Mouse (Mus musculus) heart, postnatal 10 days (tissue): ENCODE data around the gene Endou. TPM values are rescaled to one million over a fixed set of nuclear protein-coding genes. Genes with fewer than 3 reads are reported as not detected.
A peak's percentile ranks its signal among the peaks of the same experiment; 100 is the strongest.
"Not testable (repeated sequence)": the region's sequence is repeated elsewhere in the genome, so short reads cannot be mapped to it uniquely, and the experiment has no call there.

Experiments used
- DNase-seq, 2 experiments: peaks; one replicate each; pipeline ENCODE4 v3.0.0; 2021
- intact Hi-C: fragments of 180-260 bp; cut with DNase I; formaldehyde crosslinking; loops from one replicate; pipeline ENCODE4 v1.15.1; 2025
- total RNA-seq, 2 experiments: library from RNA; stranded (reverse); gene quantifications; 2 replicates each; pipeline ENCODE4 v1.2.3; 2021

The Endou gene
- total RNA-seq, 2 experiments from 2014 or later = 3.8 to 4.0 TPM

DNA sequence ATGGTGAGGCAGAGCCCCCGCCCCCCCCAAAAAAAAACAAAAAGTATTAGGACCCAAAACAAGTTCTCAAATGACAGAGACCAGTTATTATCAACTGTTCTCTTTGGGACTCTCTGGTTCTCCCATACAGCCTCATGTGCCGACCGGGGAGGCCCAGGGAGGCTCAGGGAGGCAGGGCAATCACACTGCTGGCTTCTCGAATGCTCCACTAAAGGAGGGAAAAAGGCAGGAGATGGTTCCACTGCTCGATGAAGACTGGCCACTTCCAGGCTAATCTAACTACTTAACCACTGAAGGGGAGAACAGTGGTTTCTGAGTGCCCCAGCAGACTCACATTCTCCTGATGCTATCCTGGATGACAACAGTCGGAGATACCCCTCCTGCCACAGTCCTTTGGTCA, 18.6 kb downstream of the Endou start:
- intact Hi-C loops = no loop called here

GRCm38 (mm10) chr15:97710906-97711305, 20.2 kb downstream of the Endou start:
- intact Hi-C loops = no loop called here
- DNase-seq = no peak

More for the DNA sequence above, 18.6 kb downstream of the Endou start:
- DNase-seq = no peak

DNA sequence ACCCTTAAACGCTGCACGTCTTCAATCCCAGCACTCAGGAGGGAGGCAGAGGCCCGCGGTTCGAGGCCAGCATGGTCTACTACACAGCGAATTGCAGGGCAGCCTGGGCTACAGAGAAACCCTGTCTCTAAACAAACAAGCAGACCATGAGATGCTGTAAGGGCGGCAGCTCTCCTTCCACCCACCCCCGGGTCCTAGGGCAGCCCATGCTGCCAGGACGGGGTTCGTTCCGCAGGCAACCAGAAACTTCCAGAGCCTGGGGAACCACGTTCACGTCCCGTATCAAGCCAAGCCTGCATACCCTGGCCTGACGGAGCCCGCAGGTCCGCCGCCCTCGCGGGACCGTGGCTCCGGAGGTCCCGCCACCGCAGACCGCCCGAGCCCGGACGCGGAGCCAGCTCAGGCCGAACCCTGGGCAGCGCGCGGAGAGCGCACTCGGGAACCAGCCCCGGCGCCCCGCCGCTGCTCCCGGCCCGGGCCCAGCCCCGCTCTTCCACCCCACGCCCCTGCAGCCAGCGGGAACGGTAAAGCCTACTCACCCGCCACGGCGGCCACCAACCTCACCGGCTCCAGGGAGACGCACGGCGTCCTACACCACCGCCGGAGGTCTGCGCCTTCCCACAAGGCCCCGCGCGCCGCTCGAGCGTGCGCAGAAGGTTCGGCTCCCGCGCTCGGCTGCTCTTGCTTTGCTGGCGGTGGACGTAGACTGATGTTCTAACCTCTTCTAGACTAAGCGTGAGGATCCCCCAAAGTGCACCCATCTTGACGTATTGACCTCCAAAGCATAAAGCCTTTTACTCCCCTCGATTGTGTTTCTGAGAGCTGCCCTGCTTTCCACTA, 25.7 kb downstream of the Endou start, which contains the start of gene Rpap3:
Gene Rpap3, minus strand, starts transcription at position 615 of the 840 bp plus-strand sequence.
- intact Hi-C loops = no loop called here
- DNase-seq = peak; percentile 89 to 91

GRCm38 (mm10) chr15:97696616-97697015, 34.5 kb downstream of the Endou start:
- intact Hi-C loops = no loop called here
- no peak for DNase-seq

- intact Hi-C loops = no loop called here
- DNase-seq = no peak
These were observed 37.7 kb downstream of the Endou start for GRCm38 (mm10) chr15:97693411-97693810.

DNA sequence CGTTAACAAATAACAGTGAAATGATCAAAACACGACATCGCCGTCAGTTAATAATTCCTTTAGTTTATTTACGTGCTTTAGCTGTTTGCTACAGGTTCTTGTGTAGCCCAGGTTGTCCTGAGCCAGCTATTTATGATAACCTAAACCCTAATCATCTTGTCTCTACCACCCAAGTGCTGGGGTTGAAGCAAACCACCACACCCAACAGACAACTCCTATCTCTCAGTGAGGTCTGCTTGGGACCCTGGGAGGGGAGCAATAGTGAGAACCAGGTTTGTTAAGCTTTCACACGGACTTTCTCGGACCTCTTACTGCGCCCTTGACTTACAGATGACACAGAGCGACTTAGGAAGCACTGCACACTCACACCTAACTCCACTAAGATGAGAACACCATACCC, 47.0 kb downstream of the Endou start:
- no peak for DNase-seq
- intact Hi-C loops = no loop called here

DNA sequence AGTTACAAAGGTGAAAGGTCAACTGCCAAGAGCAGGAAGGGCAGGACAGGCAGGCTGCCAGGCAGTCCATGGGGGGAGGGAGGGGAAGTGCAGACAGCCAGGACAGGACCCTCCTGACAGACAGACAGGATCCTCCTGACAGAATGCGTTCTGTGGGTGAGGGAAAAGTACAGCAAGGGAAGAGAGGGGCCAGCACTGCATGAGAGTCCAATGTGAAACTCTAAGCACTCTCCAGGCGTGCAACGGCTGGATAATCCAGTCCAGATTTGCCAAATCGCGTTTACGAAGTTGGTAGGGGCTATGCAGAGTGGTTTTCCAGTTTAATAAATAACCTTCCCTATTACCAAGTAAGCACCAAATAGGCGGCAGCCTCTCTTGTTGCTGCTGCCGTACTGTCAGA, 49.1 kb downstream of the Endou start:
- no peak for DNase-seq
- intact Hi-C loops = no loop called here

GRCm38 (mm10) chr15:97679991-97680681, 51.0 kb downstream of the Endou start:
- DNase-seq = no peak
- intact Hi-C loops = no loop called here

- intact Hi-C loops = no loop called here
These were observed 53.8 kb downstream of the Endou start for GRCm38 (mm10) chr15:97677341-97677740.

DNA sequence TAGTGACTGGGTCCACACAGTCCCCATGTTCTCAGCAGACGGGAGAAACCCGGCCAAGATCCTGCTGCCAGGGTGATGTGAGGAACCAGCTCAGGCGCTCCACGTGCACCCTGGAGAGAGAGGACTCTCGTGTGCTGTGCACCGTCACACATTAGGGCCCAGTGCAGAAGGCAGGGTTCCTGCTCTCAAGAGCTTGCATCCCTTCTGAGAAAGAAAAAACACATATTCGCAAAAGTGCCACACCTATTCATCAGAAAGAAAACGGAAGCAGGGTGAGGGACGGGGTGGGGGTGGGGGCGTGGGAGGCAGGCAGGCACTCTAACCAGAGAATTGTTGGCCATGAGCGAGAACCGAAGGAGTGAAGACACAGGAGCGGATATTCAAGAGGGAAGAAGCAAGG, 55.2 kb downstream of the Endou start:
- intact Hi-C loops = no loop called here
- no peak for DNase-seq

More at GRCm38 (mm10) chr15:97677341-97677740, 53.8 kb downstream of the Endou start:
- no peak for DNase-seq

GRCm38 (mm10) chr15:97674423-97674822, 56.7 kb downstream of the Endou start:
- intact Hi-C loops = no loop called here
- DNase-seq = no peak

DNA sequence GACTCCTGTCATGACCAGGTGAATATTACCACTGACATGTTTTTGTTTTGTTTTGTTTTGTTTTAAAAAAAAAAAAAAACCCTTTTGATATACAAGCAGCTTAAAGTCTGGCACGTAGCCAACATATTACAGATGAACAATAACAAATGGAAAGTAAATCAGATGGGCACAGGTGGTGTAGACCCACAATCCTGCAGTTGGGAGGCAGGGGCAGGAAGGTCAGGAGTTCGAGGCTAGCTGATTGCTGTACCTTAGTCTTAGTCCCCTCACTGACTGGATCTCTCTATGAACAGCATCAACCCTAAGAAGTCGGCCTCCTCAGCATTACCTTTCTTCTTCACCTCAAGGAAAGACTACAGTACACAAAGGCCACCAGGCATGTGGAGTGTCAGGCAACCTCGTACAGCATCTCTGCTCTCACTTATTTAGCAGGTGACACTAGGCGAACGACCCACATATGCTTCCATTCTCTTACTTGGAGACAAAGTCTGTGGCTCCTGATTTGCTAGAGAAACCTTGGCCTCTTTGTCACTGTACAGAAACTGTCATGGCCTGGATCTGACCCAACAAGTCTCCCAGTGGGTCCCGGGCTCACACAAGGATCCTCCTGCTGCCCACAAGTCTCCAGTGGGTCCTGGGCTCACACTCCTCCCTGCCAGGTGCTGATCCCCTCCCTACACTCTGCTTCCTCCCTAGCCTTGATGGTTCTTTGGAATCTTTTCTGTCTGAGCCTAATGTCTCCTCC, 57.7 kb downstream of the Endou start:
- no peak for DNase-seq
- intact Hi-C loops = no loop called here

DNA sequence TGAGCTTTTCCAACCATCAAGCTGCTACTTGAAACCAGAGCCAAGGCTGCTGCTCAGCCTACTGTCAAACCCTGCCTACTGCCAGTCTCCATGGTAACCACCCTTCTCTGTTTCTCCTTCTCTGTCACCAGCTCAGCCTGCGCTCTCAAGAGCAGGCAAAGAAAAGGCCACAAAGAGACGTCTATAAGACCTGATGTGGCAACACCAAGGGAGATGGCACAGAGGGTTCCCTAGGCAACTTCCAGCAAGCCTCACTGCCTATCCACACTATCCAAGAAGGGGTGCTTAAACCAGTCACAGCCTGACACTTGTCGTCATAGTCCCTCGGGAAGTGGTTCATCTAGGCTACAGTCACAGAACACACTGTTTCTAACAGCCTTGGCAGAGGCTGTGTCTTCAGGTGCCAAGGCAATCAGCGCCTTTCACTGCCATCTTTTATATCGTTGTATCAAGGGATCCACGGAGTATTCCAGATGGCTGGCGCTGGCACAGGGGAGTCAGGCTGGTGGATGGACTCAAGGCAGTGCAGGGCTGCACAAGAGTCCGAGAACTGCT, 58.9 kb downstream of the Endou start:
- no peak for DNase-seq
- intact Hi-C loops = no loop called here

- DNase-seq = no peak
- intact Hi-C loops = no loop called here
These were observed 60.6 kb downstream of the Endou start for GRCm38 (mm10) chr15:97670554-97670953.

- intact Hi-C loops, DNase-seq: not testable (repeated sequence)
These were observed 62.8 kb downstream of the Endou start for GRCm38 (mm10) chr15:97668158-97668877.

DNA sequence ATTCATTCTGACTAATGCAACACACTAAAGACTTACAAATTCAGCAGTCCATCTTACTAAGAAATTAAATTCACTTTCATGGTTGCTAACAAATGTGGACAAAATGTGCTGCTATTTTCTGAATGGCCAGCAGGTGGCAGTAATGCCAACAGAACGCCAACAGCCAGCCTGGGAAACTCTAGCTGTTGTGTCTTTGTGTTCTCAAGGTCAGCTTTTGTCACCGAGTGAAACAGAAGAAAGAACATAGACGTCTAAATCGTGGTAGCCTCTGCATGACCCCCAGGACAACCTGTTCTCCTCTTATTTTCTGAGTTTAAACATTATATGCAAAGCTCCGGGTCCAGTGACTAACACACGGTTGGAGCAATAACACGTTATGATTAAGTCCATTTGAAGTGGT, 63.7 kb downstream of the Endou start:
- intact Hi-C loops = loop anchor here (2.0 kb wide), 2 partner anchors 109 to 183 kb away; no protein-coding TSS in a partner anchor
- DNase-seq = peak; percentile 72 to 82

DNA sequence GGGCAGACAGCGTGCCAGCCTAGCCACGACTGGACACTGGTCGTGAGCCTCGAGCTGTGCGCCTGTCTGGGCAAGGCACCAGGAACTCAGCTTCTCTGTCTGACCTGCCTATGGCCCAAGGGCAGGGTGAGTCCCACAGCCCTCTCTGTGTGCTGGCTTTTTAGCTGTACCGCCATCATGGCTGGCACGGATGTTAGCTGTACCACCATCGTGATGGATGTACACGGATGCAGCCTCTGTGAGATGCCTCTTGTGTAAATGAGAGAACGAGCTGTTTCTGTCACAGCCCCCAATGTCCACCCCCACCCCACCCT, 64.7 kb downstream of the Endou start:
- intact Hi-C loops = loop anchor here (2.0 kb wide), 2 partner anchors 110 to 184 kb away; no protein-coding TSS in a partner anchor
- DNase-seq = no peak

DNA sequence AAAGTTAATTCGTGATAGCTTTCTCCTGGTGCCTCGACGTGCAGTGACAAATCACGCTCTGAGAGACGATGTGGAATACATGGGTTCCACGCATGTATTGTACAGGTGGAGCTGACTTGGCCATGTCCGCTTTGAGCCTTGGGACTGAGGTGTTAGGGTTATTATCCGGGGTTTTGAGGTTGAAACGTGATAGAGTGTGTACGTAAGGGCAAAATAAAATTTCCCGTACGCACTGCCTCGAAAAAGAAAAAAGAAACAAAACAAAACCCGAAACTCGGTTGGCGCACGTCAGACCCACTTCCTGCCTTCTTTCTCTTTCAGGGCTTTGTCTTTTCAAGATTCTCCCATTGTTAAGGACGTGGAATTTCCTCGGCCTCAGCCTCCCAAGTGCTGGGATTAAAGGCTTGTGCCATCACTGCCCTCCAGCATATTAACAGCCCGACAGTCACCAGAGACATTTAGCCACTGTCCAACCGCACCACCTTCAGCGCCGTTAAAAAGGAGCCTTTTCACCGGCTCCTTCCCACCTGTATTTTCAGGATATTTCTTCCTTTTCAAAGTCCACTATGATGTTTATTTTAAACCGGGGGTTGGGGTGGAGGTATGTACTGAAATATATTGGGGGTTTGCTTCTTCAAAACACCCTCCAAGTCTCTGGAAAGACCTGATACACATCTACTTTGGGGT, 65.2 kb downstream of the Endou start:
- intact Hi-C loops = loop anchor here (2.0 kb wide), 2 partner anchors 111 to 185 kb away; no protein-coding TSS in a partner anchor
- no peak for DNase-seq

GRCm38 (mm10) chr15:97664981-97665668, 66.0 kb downstream of the Endou start:
- intact Hi-C loops = loop anchor here (1.0 to 5.0 kb wide), 3 partner anchors 83 to 470 kb away; no protein-coding TSS in a partner anchor
- DNase-seq = no peak
